Mouse (Mus musculus) liver, adult 2 months (tissue): ENCODE measurements at regions not wholly inside any gene's neighbourhood (a gene's known extent, or its start where the extent isn't known, plus 50 kb on each side); places are given as distances from the start of the nearest gene placed in this dataset.

Source experiments
- CTCF ChIP-seq: fragments of 200-500 bp; IDR thresholded peaks from 2 replicates; pipeline ENCODE4 v1.5.1; 2011; ENCODE audit warnings: low read depth, low read length, control low read depth
- POLR2A ChIP-seq: fragments of 200-500 bp; IDR thresholded peaks from 2 replicates; pipeline ENCODE4 v1.6.1; 2011; ENCODE audit warnings: low read length, control low read depth; ENCODE audit not compliant: insufficient read depth; ENCODE audit errors: extremely low read depth

DNA sequence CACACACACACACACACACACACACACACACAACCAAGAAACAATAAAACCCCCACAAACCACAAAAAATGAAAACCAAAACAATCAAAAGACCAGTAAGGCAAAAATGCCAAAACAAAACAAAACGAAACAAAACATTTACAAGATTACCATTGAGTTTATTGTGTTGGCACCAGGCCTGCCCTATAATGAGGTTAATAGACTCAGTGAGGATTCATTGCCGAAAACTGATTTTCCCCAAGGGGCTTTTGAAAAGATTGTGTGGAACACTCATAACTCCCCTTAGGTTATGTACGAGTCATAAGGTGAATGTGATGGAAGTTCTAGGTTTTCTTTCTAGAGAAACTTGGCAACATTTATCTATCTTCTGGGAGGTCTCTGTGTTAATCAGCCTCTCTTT is 158.8 kb upstream of the Ppp2r3a start:
- TF ChIP-seq POLR2A (no peak), CTCF (no peak)
